Mouse (Mus musculus): Measurements from ENCODE around the gene Esrp2.

GRCm38 (mm10) chr8:106140191-106140590 lies 3.4 kb upstream of the Esrp2 start:
- TF ChIP-seq CTCF (IDR thresholded peaks at IDR 0.05; ENCODE audit: extremely low read depth, insufficient read depth, insufficient read length, insufficient replicate concordance) (no peak), POLR2A (IDR thresholded peaks at IDR 0.05; ENCODE audit: low read depth, low read length) (no peak)
